Mouse (Mus musculus) embryonic facial prominence, embryonic 13.5 days (tissue): ENCODE data around the gene Scp2. TPM values are rescaled to one million over a fixed set of nuclear protein-coding genes. Genes with fewer than 3 reads are reported as not detected.
A peak's percentile ranks its signal among the peaks of the same experiment; 100 is the strongest.

ENCODE experiments used
- ATAC-seq: fragments of 200-750 bp; cut with Nextera tagmentation; 2 replicates; pipeline ENCODE4 v1.8.0; 2017; ENCODE audit warnings: low read depth; ENCODE audit not compliant: insufficient number of reproducible peaks, insufficient read depth, low FRiP score, low TSS enrichment
- H3K27ac ChIP-seq: fragments of 300-500 bp; sonication (generic); 2 replicates; pipeline ENCODE4 v1.5.1; 2015; ENCODE audit warnings: moderate library complexity, mild to moderate bottlenecking, inconsistent platforms
- H3K27me3 ChIP-seq: fragments of 300-500 bp; sonication (generic); 2 replicates; pipeline ENCODE4 v1.6.1; 2015; ENCODE audit warnings: mild to moderate bottlenecking, inconsistent platforms
- H3K36me3 ChIP-seq: fragments of 300-500 bp; sonication (generic); 2 replicates; pipeline ENCODE4 v1.6.1; 2015; ENCODE audit warnings: mild to moderate bottlenecking, inconsistent platforms
- H3K4me1 ChIP-seq: fragments of 300-500 bp; sonication (generic); 2 replicates; pipeline ENCODE4 v1.6.1; 2015; ENCODE audit warnings: inconsistent platforms
- H3K4me2 ChIP-seq: fragments of 300-500 bp; sonication (generic); 2 replicates; pipeline ENCODE4 v1.6.1; 2015; ENCODE audit warnings: moderate library complexity, mild to moderate bottlenecking, inconsistent platforms
- H3K4me3 ChIP-seq: fragments of 300-500 bp; sonication (generic); 2 replicates; pipeline ENCODE4 v1.5.1; 2015; ENCODE audit warnings: mild to moderate bottlenecking, inconsistent platforms
- H3K9ac ChIP-seq: fragments of 300-500 bp; sonication (generic); 2 replicates; pipeline ENCODE4 v1.6.1; 2015; ENCODE audit warnings: mild to moderate bottlenecking, inconsistent platforms
- H3K9me3 ChIP-seq: fragments of 300-500 bp; sonication (generic); 2 replicates; pipeline ENCODE4 v1.6.1; 2016; ENCODE audit warnings: inconsistent platforms
- WGBS: fragments of 180-500 bp; shearing (Covaris S2); methylation state at CpG from one replicate; pipeline ENCODE4 v1.1.7; 2015; ENCODE audit warnings: mixed read lengths; 5-methylcytosine and 5-hydroxymethylcytosine counted together
- microRNA-seq: library from miRNA; unstranded; fragments of <30 nt; microRNA quantifications from one replicate; pipeline ENCODE4, GENCODE M21; 2016
- polyA plus RNA-seq: library from polyadenylated mRNA; unstranded; fragments of >200 nt; fragmentation: Nextera tagmentation; extraction: Ambion mirVana; gene quantifications from 2 replicates; pipeline ENCODE4 v1.2.1, GENCODE M21; 2015

Gene Scp2
- polyA plus RNA-seq, 1 experiment from 2014 or later, result 176 TPM

DNA sequence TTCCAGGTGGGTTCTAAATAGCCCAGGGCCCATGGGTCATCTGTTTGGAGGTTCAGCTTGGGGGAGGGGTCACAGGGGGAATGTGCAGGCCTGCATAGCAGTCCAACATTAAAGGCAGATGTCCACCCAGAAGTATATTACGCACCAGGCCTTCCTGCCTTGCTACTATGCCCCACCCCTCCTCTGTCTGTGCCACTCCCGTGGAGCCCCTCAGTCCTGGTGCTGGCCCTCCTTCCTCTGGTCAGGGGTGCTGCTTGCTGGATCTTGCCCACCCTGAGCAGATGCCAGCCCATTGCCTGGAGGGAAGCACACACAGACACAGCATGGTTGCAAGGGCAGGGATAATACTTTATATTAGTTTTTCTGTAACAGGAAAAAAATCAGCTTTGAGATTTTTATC, 130.3 kb downstream of the Scp2 start:
- ATAC-seq, result no peak
- Histone ChIP-seq H3K9ac (no peak overlapping the region), H3K4me2 (no peak overlapping the region), H3K4me3 (no peak overlapping the region), H3K9me3 (no peaks in the 10 kb centered on the region), H3K36me3 (no peaks in the 10 kb centered on the region), H3K27ac (no peak overlapping the region), H3K4me1 (peaks cover 19% of the 10 kb centered on the region), H3K27me3 (no peaks in the 10 kb centered on the region)
- WGBS, result 56% methylated on average over 2 of the region's 2 CpGs

DNA sequence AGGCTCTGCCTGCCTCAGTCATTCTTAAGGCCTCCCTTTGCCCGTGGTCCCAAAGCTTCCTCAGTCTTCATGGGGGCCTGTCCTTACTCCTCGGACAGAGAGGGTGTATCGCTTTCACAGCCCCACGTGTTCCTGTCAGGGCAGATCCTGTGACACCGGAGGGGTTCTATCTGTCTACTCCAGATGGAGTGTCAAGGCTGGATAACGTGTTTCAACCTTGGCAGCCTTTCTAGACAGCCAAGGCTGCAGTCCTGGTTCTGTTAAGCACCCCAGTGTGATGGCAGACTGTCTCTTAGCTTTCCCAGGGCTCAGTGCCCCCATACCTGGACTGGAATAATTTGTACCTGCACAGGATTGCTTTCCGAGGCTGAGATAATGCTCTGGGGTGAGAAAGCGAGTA, 136.3 kb downstream of the Scp2 start:
- H3K4me1 ChIP-seq, result peaks cover 6% of the 10 kb centered on the region; the same call in 1 of the 2 replicates
- no peak overlapping the region for H3K27ac ChIP-seq
- H3K27me3 ChIP-seq, result no peaks in the 10 kb centered on the region
- H3K4me3 ChIP-seq, result no peak overlapping the region
- no peak for ATAC-seq
- H3K36me3 ChIP-seq, result no peaks in the 10 kb centered on the region
- 66% methylated on average over 8 of the region's 8 CpGs for WGBS
- no peak overlapping the region for H3K9ac ChIP-seq
- H3K9me3 ChIP-seq, result no peaks in the 10 kb centered on the region
- no peak overlapping the region for H3K4me2 ChIP-seq

DNA sequence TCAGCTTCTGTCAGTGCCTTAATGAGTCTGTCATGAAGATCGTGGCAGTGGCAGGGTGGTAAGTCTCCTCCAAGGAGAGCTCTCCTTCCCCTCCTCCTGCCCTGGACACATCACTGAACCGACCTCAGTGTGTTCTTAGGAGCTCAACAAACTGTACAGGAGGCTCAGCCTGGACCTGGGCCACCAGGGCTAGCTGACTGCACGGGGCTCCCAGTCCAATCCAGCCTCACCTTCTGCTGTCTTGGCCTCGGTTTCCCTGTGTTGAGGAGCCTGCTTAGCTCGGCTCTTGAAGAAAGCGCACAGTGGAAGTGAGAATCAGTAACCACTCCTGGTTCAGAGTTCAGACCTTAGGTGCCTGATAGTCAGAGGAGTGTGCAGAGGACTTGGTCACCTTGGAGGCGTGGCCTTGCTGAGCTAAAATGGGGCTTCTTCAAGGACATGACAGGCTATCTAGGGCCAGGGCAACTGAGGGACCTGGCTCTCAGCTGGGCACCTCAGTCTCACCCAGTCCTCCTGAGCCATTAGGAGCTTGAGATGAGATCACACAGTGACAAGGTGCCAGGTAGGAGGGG, 137.2 kb downstream of the Scp2 start:
- Histone ChIP-seq H3K9ac (no peak overlapping the region), H3K4me3 (no peak overlapping the region), H3K27me3 (no peaks in the 10 kb centered on the region), H3K4me2 (no peak overlapping the region), H3K4me1 (peaks cover 6% of the 10 kb centered on the region; the same call in 1 of the 2 replicates), H3K27ac (no peak overlapping the region), H3K9me3 (no peaks in the 10 kb centered on the region), H3K36me3 (no peaks in the 10 kb centered on the region)
- ATAC-seq, result no peak
- WGBS, result 80% methylated on average over 7 of the region's 7 CpGs

DNA sequence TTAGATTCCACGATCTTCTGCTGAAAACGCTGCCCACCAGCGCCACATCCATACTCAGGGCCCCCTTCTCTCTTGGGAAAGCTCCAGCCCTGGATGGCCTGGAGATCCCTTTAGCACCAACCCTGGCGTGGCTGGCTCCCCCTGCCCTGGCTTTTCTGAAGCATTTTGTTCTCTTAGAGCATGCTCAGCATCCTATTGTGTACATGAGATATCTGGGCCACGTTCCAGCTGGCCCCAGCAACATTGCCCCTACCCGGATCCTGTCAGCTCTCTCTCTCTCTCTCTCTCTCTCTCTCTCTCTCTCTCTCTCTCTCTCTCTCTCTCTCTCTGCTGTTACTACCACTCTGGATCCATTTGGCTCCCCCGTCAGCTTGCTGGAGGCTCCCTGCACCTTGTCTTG, 139.5 kb downstream of the Scp2 start:
- Histone ChIP-seq H3K27me3 (no peaks in the 10 kb centered on the region), H3K4me2 (no peak overlapping the region)
- WGBS, result 68% methylated on average over 7 of the region's 7 CpGs

GRCm38 (mm10) chr4:107999380-107999779, 145.4 kb downstream of the Scp2 start:
- H3K4me1 ChIP-seq, result peaks cover 22% of the 10 kb centered on the region
- ATAC-seq, result no peak
- no peak overlapping the region for H3K4me2 ChIP-seq
- H3K27ac ChIP-seq, result no peak overlapping the region
- no peaks in the 10 kb centered on the region for H3K9me3 ChIP-seq
- H3K9ac ChIP-seq, result no peak overlapping the region
- WGBS, result 69% methylated on average over 1 of the region's 1 CpGs
- H3K36me3 ChIP-seq, result no peaks in the 10 kb centered on the region
- H3K4me3 ChIP-seq, result no peak overlapping the region
- H3K27me3 ChIP-seq, result no peaks in the 10 kb centered on the region

More for the DNA sequence above, 139.5 kb downstream of the Scp2 start:
- Histone ChIP-seq H3K9ac (no peak overlapping the region), H3K4me1 (peaks cover 6% of the 10 kb centered on the region; the same call in 1 of the 2 replicates), H3K9me3 (no peaks in the 10 kb centered on the region), H3K4me3 (no peak overlapping the region), H3K27ac (peak overlapping the region; percentile 5; the same call in 1 of the 2 replicates), H3K36me3 (no peaks in the 10 kb centered on the region)
- ATAC-seq, result no peak

GRCm38 (mm10) chr4:107998641-107999332, 146.0 kb downstream of the Scp2 start:
- WGBS, result 25% methylated on average over 11 of the region's 11 CpGs

GRCm38 (mm10) chr4:107996418-107996986, 148.3 kb downstream of the Scp2 start:
- peak overlapping the region; percentile 77 for H3K27ac ChIP-seq
- no peaks in the 10 kb centered on the region for H3K9me3 ChIP-seq
- H3K36me3 ChIP-seq, result no peaks in the 10 kb centered on the region
- peaks cover 27% of the 10 kb centered on the region for H3K4me1 ChIP-seq
- H3K9ac ChIP-seq, result no peak overlapping the region
- H3K4me2 ChIP-seq, result no peak overlapping the region
- H3K27me3 ChIP-seq, result no peaks in the 10 kb centered on the region
- no peak for ATAC-seq
- no peak overlapping the region for H3K4me3 ChIP-seq
- 77% methylated on average over 9 of the region's 9 CpGs for WGBS

More at GRCm38 (mm10) chr4:107998641-107999332, 146.0 kb downstream of the Scp2 start:
- Histone ChIP-seq H3K9me3 (no peaks in the 10 kb centered on the region), H3K27ac (no peak overlapping the region), H3K36me3 (no peaks in the 10 kb centered on the region), H3K4me3 (no peak overlapping the region), H3K27me3 (no peaks in the 10 kb centered on the region), H3K9ac (no peak overlapping the region), H3K4me1 (peaks cover 22% of the 10 kb centered on the region), H3K4me2 (no peak overlapping the region)
- no peak for ATAC-seq

- Histone ChIP-seq H3K9ac (0 out of 2 replicates have a peak overlapping the region, but pooled peaks have one; percentile 16), H3K4me3 (no peak overlapping the region), H3K9me3 (no peaks in the 10 kb centered on the region), H3K4me1 (peaks cover 27% of the 10 kb centered on the region), H3K4me2 (no peak overlapping the region), H3K27me3 (0 out of 2 replicates have a peak, but pooled peaks cover under 1% of the 10 kb centered on the region), H3K27ac (peak overlapping the region; percentile 77), H3K36me3 (no peaks in the 10 kb centered on the region)
- WGBS, result 81% methylated on average over 6 of the region's 6 CpGs
- ATAC-seq, result no peak
These were observed 149.1 kb downstream of the Scp2 start for GRCm38 (mm10) chr4:107995727-107996126.

- no peak overlapping the region for H3K4me2 ChIP-seq
- WGBS, result 94% methylated on average over 6 of the region's 6 CpGs
- H3K9ac ChIP-seq, result no peak overlapping the region
- no peak for ATAC-seq
- no peaks in the 10 kb centered on the region for H3K36me3 ChIP-seq
- H3K4me3 ChIP-seq, result no peak overlapping the region
- H3K27ac ChIP-seq, result no peak overlapping the region
- H3K4me1 ChIP-seq, result peaks cover 27% of the 10 kb centered on the region
- no peaks in the 10 kb centered on the region for H3K9me3 ChIP-seq
- H3K27me3 ChIP-seq, result 0 out of 2 replicates have a peak, but pooled peaks cover 5% of the 10 kb centered on the region
These were observed 149.8 kb downstream of the Scp2 start for GRCm38 (mm10) chr4:107995011-107995410.

Small RNA genes lying within 50 kb of the gene (microRNA-seq; reads per million reads assigned to microRNA genes)
- gene Mir6397, result not detected

Other genes with a start within 250 kb of the Scp2 start
- gene Cpt2, start 221.4 kb downstream of the Scp2 start, polyA plus RNA-seq, result 24.2 and 26.5 TPM in 2 replicates
- not detected in 2 replicates for gene Slc1a7, start 176.7 kb downstream of the Scp2 start, polyA plus RNA-seq
- 0.90 and 1.4 TPM in 2 replicates for gene Podn, start 48.6 kb downstream of the Scp2 start, polyA plus RNA-seq
- 45.0 and 47.9 TPM in 2 replicates for gene Echdc2, start 20.4 kb upstream of the Scp2 start, polyA plus RNA-seq
- 0.14 TPM in 1 of 2 replicates, not detected in the other for gene Zyg11a, start 73.0 kb upstream of the Scp2 start, polyA plus RNA-seq
- 13.0 and 15.9 TPM in 2 replicates for gene Zyg11b, start 156.1 kb upstream of the Scp2 start, polyA plus RNA-seq
- gene Coa7, start 183.1 kb upstream of the Scp2 start, polyA plus RNA-seq, result 49.2 and 50.9 TPM in 2 replicates
- 2.1 and 2.8 TPM in 2 replicates for gene Shisal2a, start 238.4 kb upstream of the Scp2 start, polyA plus RNA-seq